Mouse (Mus musculus) liver, postnatal 0 days (tissue): ENCODE results near the gene 1700040F15Rik.
"Not testable (repeated sequence)": the region's sequence is repeated elsewhere in the genome, so short reads cannot be mapped to it uniquely, and the experiment has no call there.

Experiments
- CTCF ChIP-seq: sonication (generic); IDR thresholded peaks from 2 replicates; pipeline ENCODE4 v1.5.1; 2016; ENCODE audit warnings: antibody characterized with exemption, low read depth
- EP300 ChIP-seq: IDR thresholded peaks from 2 replicates; pipeline ENCODE4 v1.6.1; 2016; ENCODE audit warnings: antibody characterized with exemption, low read depth, mild to moderate bottlenecking

DNA sequence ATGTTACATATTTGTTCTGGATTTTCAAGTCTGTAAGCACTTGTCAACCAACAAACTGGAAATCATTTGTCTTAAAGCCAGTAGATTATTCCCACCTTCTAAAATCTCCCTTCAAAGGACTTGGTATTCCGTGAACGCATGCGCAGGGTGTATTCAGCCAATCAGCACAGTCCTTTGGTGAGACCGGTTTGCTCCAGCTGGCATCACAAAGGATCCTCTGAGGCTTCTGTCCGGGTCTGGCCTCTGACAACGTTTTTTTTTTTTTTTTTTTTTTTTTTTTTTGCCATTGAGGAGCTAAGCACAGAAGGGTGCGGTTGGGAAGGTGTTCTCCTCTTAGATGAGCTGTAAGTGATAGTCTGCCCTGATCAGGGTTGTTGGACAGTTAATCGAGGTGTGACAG is at the start of gene 1700040F15Rik:
- TF ChIP-seq EP300, CTCF: not testable (repeated sequence)
